Mouse (Mus musculus): ENCODE results near the gene Anln.

- TF ChIP-seq CTCF (IDR thresholded peaks at IDR 0.05; ENCODE audit: insufficient read depth, low read length) (no peak), POLR2A (IDR thresholded peaks at IDR 0.05; ENCODE audit: borderline replicate concordance, extremely low read depth, low read depth, low read length) (no peak)
Measured at GRCm38 (mm10) chr9:22399021-22399420, 10.0 kb upstream of the Anln start.

Measured in lung, adult 2 months (tissue).